Mouse (Mus musculus): ENCODE results near the gene Rapgef1. TPM values are rescaled to one million over a fixed set of nuclear protein-coding genes. Genes with fewer than 3 reads are reported as not detected.

Rapgef1 gene
- total and polyA plus RNA-seq, 3 experiments = 24.3 to 43.3 (median 42.0) TPM

- Histone ChIP-seq H3K36me3 (replicated peaks) (peaks cover 98% of the 10 kb centered on the region), H3K4me3 (ENCODE audit: low read depth, low read length) (no peak overlapping the region), H3K9me3 (replicated peaks) (no peaks in the 10 kb centered on the region), H3K27me3 (ENCODE audit: insufficient read depth, low read length) (no peaks in the 10 kb centered on the region), H3K4me1 (ENCODE audit: insufficient read depth, low read depth, low read length) (no peaks in the 10 kb centered on the region)
- peak; percentile 19 for DNase-seq (ENCODE audit: low spot score)
- no peak for ATAC-seq (ENCODE audit: extremely low read depth, insufficient number of reproducible peaks, low FRiP score, poor library complexity, severe bottlenecking)
- TF ChIP-seq GATA2 (IDR thresholded peaks at IDR 0.05; ENCODE audit: borderline replicate concordance, low read depth, low read length) = no peak
- no peak for TF ChIP-seq GATA1 (IDR thresholded peaks at IDR 0.05; ENCODE audit: borderline replicate concordance, low read length)
- no peak for TF ChIP-seq POLR2AphosphoS5 (IDR thresholded peaks at IDR 0.05; ENCODE audit: insufficient replicate concordance, low read depth, low read length)
- TF ChIP-seq TAL1 (conservative IDR thresholded peaks at IDR 0.05; ENCODE audit: low read depth, low read length) = no peak
- TF ChIP-seq CTCF (IDR thresholded peaks at IDR 0.05; ENCODE audit: low read depth, low read length) = no peak
These were observed 112.0 kb downstream of the Rapgef1 start for GRCm38 (mm10) chr2:29731545-29731944.

- ATAC-seq (ENCODE audit: extremely low read depth, insufficient number of reproducible peaks, low FRiP score, poor library complexity, severe bottlenecking) (no peak), DNase-seq (ENCODE audit: low spot score) (no peak)
- H3K4me1 ChIP-seq (ENCODE audit: insufficient read depth, low read depth, low read length) = no peaks in the 10 kb centered on the region
- no peaks in the 10 kb centered on the region for H3K27me3 ChIP-seq (ENCODE audit: insufficient read depth, low read length)
- no peaks in the 10 kb centered on the region for H3K9me3 ChIP-seq (replicated peaks)
- H3K36me3 ChIP-seq (replicated peaks) = peaks cover 99% of the 10 kb centered on the region
- H3K4me3 ChIP-seq (ENCODE audit: low read depth, low read length) = no peak overlapping the region
- no peak for TF ChIP-seq GATA2 (IDR thresholded peaks at IDR 0.05; ENCODE audit: borderline replicate concordance, low read depth, low read length)
- TF ChIP-seq TAL1 (conservative IDR thresholded peaks at IDR 0.05; ENCODE audit: low read depth, low read length) = no peak
- TF ChIP-seq GATA1 (IDR thresholded peaks at IDR 0.05; ENCODE audit: borderline replicate concordance, low read length) = no peak
- no peak for TF ChIP-seq POLR2AphosphoS5 (IDR thresholded peaks at IDR 0.05; ENCODE audit: insufficient replicate concordance, low read depth, low read length)
- no peak for TF ChIP-seq CTCF (IDR thresholded peaks at IDR 0.05; ENCODE audit: low read depth, low read length)
These were observed 113.0 kb downstream of the Rapgef1 start for GRCm38 (mm10) chr2:29732559-29732958.

- Histone ChIP-seq H3K4me1 (ENCODE audit: insufficient read depth, low read depth, low read length) (no peaks in the 10 kb centered on the region), H3K9me3 (replicated peaks) (no peaks in the 10 kb centered on the region), H3K36me3 (replicated peaks) (peaks cover 99% of the 10 kb centered on the region), H3K4me3 (ENCODE audit: low read depth, low read length) (no peak overlapping the region), H3K27me3 (ENCODE audit: insufficient read depth, low read length) (no peaks in the 10 kb centered on the region)
- TF ChIP-seq TAL1 (conservative IDR thresholded peaks at IDR 0.05; ENCODE audit: low read depth, low read length) (no peak), POLR2AphosphoS5 (IDR thresholded peaks at IDR 0.05; ENCODE audit: insufficient replicate concordance, low read depth, low read length) (no peak), CTCF (IDR thresholded peaks at IDR 0.05; ENCODE audit: low read depth, low read length) (no peak), GATA1 (IDR thresholded peaks at IDR 0.05; ENCODE audit: borderline replicate concordance, low read length) (no peak), GATA2 (IDR thresholded peaks at IDR 0.05; ENCODE audit: borderline replicate concordance, low read depth, low read length) (no peak)
- DNase-seq (ENCODE audit: low spot score) = no peak
- no peak for ATAC-seq (ENCODE audit: extremely low read depth, insufficient number of reproducible peaks, low FRiP score, poor library complexity, severe bottlenecking)
These were observed 113.8 kb downstream of the Rapgef1 start for GRCm38 (mm10) chr2:29733348-29733747.

- no peak for ATAC-seq (ENCODE audit: extremely low read depth, insufficient number of reproducible peaks, low FRiP score, poor library complexity, severe bottlenecking)
- H3K4me1 ChIP-seq (ENCODE audit: insufficient read depth, low read depth, low read length) = no peaks in the 10 kb centered on the region
- H3K36me3 ChIP-seq (replicated peaks) = peaks cover 99% of the 10 kb centered on the region
- no peak for DNase-seq (ENCODE audit: low spot score)
- no peak for TF ChIP-seq GATA1 (IDR thresholded peaks at IDR 0.05; ENCODE audit: borderline replicate concordance, low read length)
- TF ChIP-seq POLR2AphosphoS5 (IDR thresholded peaks at IDR 0.05; ENCODE audit: insufficient replicate concordance, low read depth, low read length) = no peak
- TF ChIP-seq CTCF (IDR thresholded peaks at IDR 0.05; ENCODE audit: low read depth, low read length) = no peak
- TF ChIP-seq GATA2 (IDR thresholded peaks at IDR 0.05; ENCODE audit: borderline replicate concordance, low read depth, low read length) = no peak
- TF ChIP-seq TAL1 (conservative IDR thresholded peaks at IDR 0.05; ENCODE audit: low read depth, low read length) = no peak
- H3K9me3 ChIP-seq (replicated peaks) = no peaks in the 10 kb centered on the region
- H3K4me3 ChIP-seq (ENCODE audit: low read depth, low read length) = no peak overlapping the region
- no peaks in the 10 kb centered on the region for H3K27me3 ChIP-seq (ENCODE audit: insufficient read depth, low read length)
These were observed 116.2 kb downstream of the Rapgef1 start for GRCm38 (mm10) chr2:29735708-29736107.

- no peaks in the 10 kb centered on the region for H3K9me3 ChIP-seq (replicated peaks)
- TF ChIP-seq CTCF (IDR thresholded peaks at IDR 0.05; ENCODE audit: low read depth, low read length) (no peak), GATA1 (IDR thresholded peaks at IDR 0.05; ENCODE audit: borderline replicate concordance, low read length) (no peak), TAL1 (conservative IDR thresholded peaks at IDR 0.05; ENCODE audit: low read depth, low read length) (no peak)
- no peak for DNase-seq (ENCODE audit: low spot score)
- no peaks in the 10 kb centered on the region for H3K4me1 ChIP-seq (ENCODE audit: insufficient read depth, low read depth, low read length)
- H3K4me3 ChIP-seq (ENCODE audit: low read depth, low read length) = no peak overlapping the region
- H3K36me3 ChIP-seq (replicated peaks) = peaks cover 82% of the 10 kb centered on the region
- no peak for ATAC-seq (ENCODE audit: extremely low read depth, insufficient number of reproducible peaks, low FRiP score, poor library complexity, severe bottlenecking)
- no peaks in the 10 kb centered on the region for H3K27me3 ChIP-seq (ENCODE audit: insufficient read depth, low read length)
These were observed 117.8 kb downstream of the Rapgef1 start for GRCm38 (mm10) chr2:29737209-29737925.

- H3K36me3 ChIP-seq (replicated peaks) = peaks cover 68% of the 10 kb centered on the region
- H3K4me3 ChIP-seq (ENCODE audit: low read depth, low read length) = no peak overlapping the region
- no peak for TF ChIP-seq GATA1 (IDR thresholded peaks at IDR 0.05; ENCODE audit: borderline replicate concordance, low read length)
- no peak for TF ChIP-seq POLR2AphosphoS5 (IDR thresholded peaks at IDR 0.05; ENCODE audit: insufficient replicate concordance, low read depth, low read length)
- TF ChIP-seq TAL1 (conservative IDR thresholded peaks at IDR 0.05; ENCODE audit: low read depth, low read length) = no peak
- TF ChIP-seq CTCF (IDR thresholded peaks at IDR 0.05; ENCODE audit: low read depth, low read length) = no peak
- no peak for TF ChIP-seq GATA2 (IDR thresholded peaks at IDR 0.05; ENCODE audit: borderline replicate concordance, low read depth, low read length)
- H3K4me1 ChIP-seq (ENCODE audit: insufficient read depth, low read depth, low read length) = no peaks in the 10 kb centered on the region
- DNase-seq (ENCODE audit: low spot score) (no peak), ATAC-seq (ENCODE audit: extremely low read depth, insufficient number of reproducible peaks, low FRiP score, poor library complexity, severe bottlenecking) (no peak)
- 0 out of 2 replicates have a peak, but pooled peaks cover 3% of the 10 kb centered on the region for H3K27me3 ChIP-seq (ENCODE audit: insufficient read depth, low read length)
- H3K9me3 ChIP-seq (replicated peaks) = no peaks in the 10 kb centered on the region
These were observed 119.3 kb downstream of the Rapgef1 start for GRCm38 (mm10) chr2:29738799-29739198.

Data from G1E (cell line).